Mouse (Mus musculus) midbrain, embryonic 13.5 days (tissue): ENCODE data around the gene Inpp5a. TPM values are rescaled to one million over a fixed set of nuclear protein-coding genes. Genes with fewer than 3 reads are reported as not detected.
"Not testable (repeated sequence)": the region's sequence is repeated elsewhere in the genome, so short reads cannot be mapped to it uniquely, and the experiment has no call there.

Experiments
- ATAC-seq: fragments of 200-750 bp; cut with Nextera tagmentation; 2 replicates; pipeline ENCODE4 v1.8.0; 2017; ENCODE audit warnings: mild to moderate bottlenecking, moderate TSS enrichment, moderate library complexity
- H3K27ac ChIP-seq: fragments of 300-500 bp; sonication (generic); 2 replicates; pipeline ENCODE4 v1.5.1; 2015; ENCODE audit warnings: inconsistent platforms, mild to moderate bottlenecking, moderate library complexity
- H3K27me3 ChIP-seq: fragments of 300-500 bp; sonication (generic); 2 replicates; pipeline ENCODE4 v1.6.1; 2015; ENCODE audit warnings: mild to moderate bottlenecking, inconsistent platforms
- H3K36me3 ChIP-seq: fragments of 300-500 bp; sonication (generic); 2 replicates; pipeline ENCODE4 v1.6.1; 2015; ENCODE audit warnings: mild to moderate bottlenecking, inconsistent platforms
- H3K4me1 ChIP-seq: fragments of 300-500 bp; sonication (generic); replicated peaks from 2 replicates; pipeline ENCODE4 v1.6.1; 2015; ENCODE audit warnings: inconsistent platforms
- H3K4me2 ChIP-seq: fragments of 300-500 bp; sonication (generic); replicated peaks from 2 replicates; pipeline ENCODE4 v1.6.1; 2015; ENCODE audit warnings: moderate library complexity, mild to moderate bottlenecking, inconsistent platforms
- H3K4me3 ChIP-seq: fragments of 300-500 bp; sonication (generic); replicated peaks from 2 replicates; pipeline ENCODE4 v1.5.1; 2015; ENCODE audit warnings: mild to moderate bottlenecking, inconsistent platforms
- H3K9ac ChIP-seq: fragments of 300-500 bp; sonication (generic); replicated peaks from 2 replicates; pipeline ENCODE4 v1.6.1; 2015; ENCODE audit warnings: mild to moderate bottlenecking, inconsistent platforms
- H3K9me3 ChIP-seq: fragments of 300-500 bp; sonication (generic); 2 replicates; pipeline ENCODE4 v1.6.1; 2016; ENCODE audit warnings: mild to moderate bottlenecking, inconsistent platforms
- WGBS: fragments of 180-500 bp; shearing (Covaris S2); methylation state at CpG from one replicate; pipeline ENCODE4 v1.1.7; 2015; 5-methylcytosine and 5-hydroxymethylcytosine counted together
- polyA plus RNA-seq: library from polyadenylated mRNA; unstranded; fragments of >200 nt; fragmentation: Nextera tagmentation; extraction: Ambion mirVana; gene quantifications from 2 replicates; pipeline ENCODE4 v1.2.1, GENCODE M21; 2015

Gene Inpp5a
- polyA plus RNA-seq, 1 experiment from 2014 or later = 14.3 TPM

GRCm38 (mm10) chr7:139409903-139410302 is 21.0 kb downstream of the Inpp5a start:
- H3K9ac ChIP-seq = no peak overlapping the region
- H3K4me1 ChIP-seq = 0 out of 2 replicates have a peak, but pooled peaks cover 4% of the 10 kb centered on the region
- ATAC-seq = no peak
- 87% methylated on average over 5 of the region's 5 CpGs for WGBS
- H3K36me3 ChIP-seq = no peaks in the 10 kb centered on the region
- H3K4me3 ChIP-seq = no peak overlapping the region
- H3K27ac ChIP-seq = no peak overlapping the region
- H3K9me3 ChIP-seq = no peaks in the 10 kb centered on the region
- H3K27me3 ChIP-seq = no peaks in the 10 kb centered on the region
- H3K4me2 ChIP-seq = no peak overlapping the region

DNA sequence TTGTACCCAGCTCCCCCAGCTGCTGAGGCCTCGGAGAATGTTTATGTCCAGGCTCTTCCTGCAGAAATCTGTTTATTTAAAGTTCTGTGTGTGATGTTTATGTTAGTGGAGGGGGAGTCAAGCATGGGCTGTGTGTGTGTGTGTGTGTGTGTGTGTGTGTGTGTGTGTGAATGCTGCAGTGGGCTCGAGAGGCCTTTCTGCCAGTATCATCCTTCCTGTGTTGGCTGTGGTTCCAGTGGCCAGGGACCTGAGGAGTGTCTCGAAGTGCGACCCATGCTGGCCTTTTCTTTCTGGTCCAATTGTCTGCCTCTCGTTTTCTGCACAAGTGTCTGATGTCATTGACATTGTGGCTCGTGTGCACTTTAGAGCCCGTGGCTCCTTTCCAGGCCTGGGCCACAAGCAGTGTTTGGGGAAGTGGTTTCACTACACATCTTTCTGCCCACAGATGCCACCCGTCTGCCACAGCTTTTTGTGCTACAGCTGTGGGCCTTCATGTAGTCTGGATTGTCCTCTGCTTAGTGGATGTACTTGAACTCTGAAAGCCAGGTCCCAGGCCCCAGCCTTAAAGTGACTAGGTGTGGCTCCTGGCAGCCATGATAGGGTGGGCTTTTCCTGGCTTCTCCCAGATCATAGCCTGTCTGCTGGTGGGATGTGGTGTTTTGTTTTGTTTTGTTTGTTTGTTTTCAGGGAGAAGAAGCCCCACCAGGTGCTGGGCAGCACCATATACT is 23.5 kb downstream of the Inpp5a start:
- Histone ChIP-seq H3K27me3 (no peaks in the 10 kb centered on the region), H3K9me3 (no peaks in the 10 kb centered on the region), H3K36me3 (no peaks in the 10 kb centered on the region), H3K4me1 (peaks cover 10% of the 10 kb centered on the region; the same call in 1 of the 2 replicates), H3K9ac (no peak overlapping the region), H3K4me3 (no peak overlapping the region), H3K27ac (no peak overlapping the region), H3K4me2 (no peak overlapping the region)
- WGBS = 70% methylated on average over 8 of the region's 8 CpGs
- ATAC-seq = no peak

DNA sequence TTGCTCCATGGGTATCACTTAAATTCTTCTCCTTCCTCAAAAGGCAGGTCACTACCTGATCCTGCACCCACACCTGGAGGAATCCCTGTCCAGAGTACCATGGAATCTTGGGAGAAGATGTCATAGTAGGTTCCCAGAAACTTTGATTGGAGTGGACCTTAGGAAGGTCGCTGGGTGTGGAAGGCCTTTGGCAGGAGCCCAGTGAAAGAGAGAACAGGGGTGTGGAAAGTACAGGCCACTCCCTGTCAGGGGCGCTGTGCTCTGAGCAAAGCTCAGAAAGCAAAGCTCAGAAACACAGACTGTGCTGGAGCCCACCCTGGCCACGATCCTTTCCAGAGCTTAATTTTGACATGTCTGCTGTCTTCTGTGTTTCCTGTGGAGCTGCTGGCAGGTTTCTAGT is 24.5 kb downstream of the Inpp5a start:
- H3K27me3 ChIP-seq = no peaks in the 10 kb centered on the region
- no peak overlapping the region for H3K4me3 ChIP-seq
- H3K4me1 ChIP-seq = peaks cover 10% of the 10 kb centered on the region; the same call in 1 of the 2 replicates
- H3K4me2 ChIP-seq = no peak overlapping the region
- no peaks in the 10 kb centered on the region for H3K9me3 ChIP-seq
- no peak overlapping the region for H3K9ac ChIP-seq
- no peak for ATAC-seq
- no peaks in the 10 kb centered on the region for H3K36me3 ChIP-seq
- WGBS = 84% methylated on average over 3 of the region's 3 CpGs
- H3K27ac ChIP-seq = no peak overlapping the region

GRCm38 (mm10) chr7:139415616-139416225 is 26.8 kb downstream of the Inpp5a start:
- no peaks in the 10 kb centered on the region for H3K36me3 ChIP-seq
- H3K4me2 ChIP-seq = no peak overlapping the region
- H3K4me1 ChIP-seq = peaks cover 10% of the 10 kb centered on the region; the same call in 1 of the 2 replicates
- H3K27me3 ChIP-seq = no peaks in the 10 kb centered on the region
- ATAC-seq = no peak
- no peak overlapping the region for H3K27ac ChIP-seq
- H3K9me3 ChIP-seq = no peaks in the 10 kb centered on the region
- no peak overlapping the region for H3K9ac ChIP-seq
- H3K4me3 ChIP-seq = no peak overlapping the region

GRCm38 (mm10) chr7:139418371-139418770 is 29.5 kb downstream of the Inpp5a start:
- H3K4me3 ChIP-seq = no peak overlapping the region
- H3K4me1 ChIP-seq = peaks cover 10% of the 10 kb centered on the region; the same call in 1 of the 2 replicates
- H3K4me2 ChIP-seq = no peak overlapping the region
- whole genome bisulfite sequencing = 85% methylated on average over 1 of the region's 1 CpGs
- ATAC-seq = no peak
- H3K27me3 ChIP-seq = no peaks in the 10 kb centered on the region
- no peak overlapping the region for H3K27ac ChIP-seq
- no peaks in the 10 kb centered on the region for H3K36me3 ChIP-seq
- H3K9me3 ChIP-seq = no peaks in the 10 kb centered on the region
- no peak overlapping the region for H3K9ac ChIP-seq

GRCm38 (mm10) chr7:139422827-139423226 is 33.9 kb downstream of the Inpp5a start:
- H3K27me3 ChIP-seq = no peaks in the 10 kb centered on the region
- H3K36me3 ChIP-seq = no peaks in the 10 kb centered on the region
- H3K9me3 ChIP-seq = no peaks in the 10 kb centered on the region
- H3K4me2 ChIP-seq = no peak overlapping the region
- H3K4me1 ChIP-seq = no peaks in the 10 kb centered on the region
- no peak overlapping the region for H3K27ac ChIP-seq
- H3K9ac ChIP-seq = no peak overlapping the region
- ATAC-seq = no peak
- H3K4me3 ChIP-seq = no peak overlapping the region
- WGBS = 95% methylated on average over 6 of the region's 6 CpGs

GRCm38 (mm10) chr7:139434095-139434830 is 45.4 kb downstream of the Inpp5a start:
- no peak overlapping the region for H3K4me2 ChIP-seq
- H3K36me3 ChIP-seq = no peaks in the 10 kb centered on the region
- no peaks in the 10 kb centered on the region for H3K27me3 ChIP-seq
- H3K4me3 ChIP-seq = no peak overlapping the region
- no peak overlapping the region for H3K9ac ChIP-seq
- 90% methylated on average over 5 of the region's 5 CpGs for WGBS
- no peak for ATAC-seq
- peaks cover 16% of the 10 kb centered on the region for H3K4me1 ChIP-seq
- H3K27ac ChIP-seq = no peak overlapping the region
- H3K9me3 ChIP-seq = no peaks in the 10 kb centered on the region

DNA sequence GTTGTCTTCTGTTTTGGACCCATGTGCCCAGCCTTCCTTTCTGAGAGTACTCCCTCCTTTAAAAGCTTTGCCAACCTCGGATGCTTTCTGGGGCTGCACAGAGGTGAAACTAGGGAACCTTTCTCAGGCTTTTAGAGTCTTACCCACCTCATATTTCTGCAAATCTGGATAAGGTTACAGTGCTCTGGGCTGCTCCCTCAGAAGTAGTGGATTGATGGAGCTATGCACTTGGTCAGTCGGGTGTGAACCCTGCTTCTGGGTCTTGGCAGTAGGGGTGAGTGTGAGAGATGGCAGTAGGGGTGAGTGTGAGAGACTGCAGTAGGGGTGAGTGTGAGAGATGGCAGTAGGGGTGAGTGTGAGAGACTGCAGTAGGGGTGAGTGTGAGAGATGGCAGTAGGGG is 46.0 kb downstream of the Inpp5a start:
- H3K27me3 ChIP-seq, H3K27ac ChIP-seq, ATAC-seq, H3K9ac ChIP-seq, H3K4me2 ChIP-seq, H3K36me3 ChIP-seq, H3K4me3 ChIP-seq, H3K9me3 ChIP-seq: not testable (repeated sequence)
- WGBS = 91% methylated on average over 2 of the region's 2 CpGs
- H3K4me1 ChIP-seq = peaks cover 16% of the 10 kb centered on the region

- no peaks in the 10 kb centered on the region for H3K9me3 ChIP-seq
- H3K4me3 ChIP-seq = no peak overlapping the region
- no peaks in the 10 kb centered on the region for H3K36me3 ChIP-seq
- H3K27me3 ChIP-seq = no peaks in the 10 kb centered on the region
- ATAC-seq = no peak
- no peak overlapping the region for H3K27ac ChIP-seq
- no peak overlapping the region for H3K9ac ChIP-seq
- H3K4me2 ChIP-seq = no peak overlapping the region
- peaks cover 16% of the 10 kb centered on the region for H3K4me1 ChIP-seq
Measured at GRCm38 (mm10) chr7:139435749-139436148, 46.8 kb downstream of the Inpp5a start.

- 91% methylated on average over 7 of the region's 7 CpGs for WGBS
- no peak overlapping the region for H3K4me3 ChIP-seq
- H3K9me3 ChIP-seq = no peaks in the 10 kb centered on the region
- H3K4me1 ChIP-seq = peaks cover 28% of the 10 kb centered on the region
- H3K4me2 ChIP-seq = no peak overlapping the region
- H3K27ac ChIP-seq = no peak overlapping the region
- H3K36me3 ChIP-seq = no peaks in the 10 kb centered on the region
- H3K9ac ChIP-seq = no peak overlapping the region
- H3K27me3 ChIP-seq = no peaks in the 10 kb centered on the region
- ATAC-seq = no peak
Measured at GRCm38 (mm10) chr7:139436951-139437350, 48.0 kb downstream of the Inpp5a start.

GRCm38 (mm10) chr7:139437471-139437870 is 48.6 kb downstream of the Inpp5a start:
- Histone ChIP-seq H3K27me3 (no peaks in the 10 kb centered on the region), H3K4me3 (no peak overlapping the region), H3K9ac (no peak overlapping the region), H3K4me2 (no peak overlapping the region), H3K27ac (no peak overlapping the region), H3K9me3 (no peaks in the 10 kb centered on the region), H3K36me3 (no peaks in the 10 kb centered on the region), H3K4me1 (peaks cover 28% of the 10 kb centered on the region)
- no peak for ATAC-seq
- 59% methylated on average over 5 of the region's 5 CpGs for WGBS

- Histone ChIP-seq H3K9me3 (no peaks in the 10 kb centered on the region), H3K27ac (no peak overlapping the region), H3K27me3 (no peaks in the 10 kb centered on the region), H3K9ac (no peak overlapping the region), H3K4me3 (no peak overlapping the region), H3K4me1 (peaks cover 28% of the 10 kb centered on the region), H3K4me2 (no peak overlapping the region), H3K36me3 (no peaks in the 10 kb centered on the region)
- whole genome bisulfite sequencing = 53% methylated on average over 9 of the region's 9 CpGs
- no peak for ATAC-seq
Measured at GRCm38 (mm10) chr7:139437926-139438600, 49.2 kb downstream of the Inpp5a start.
